Mouse (Mus musculus): ENCODE measurements around the gene Supt4a.
A peak's percentile ranks its signal among the peaks of the same experiment; 100 is the strongest.

The Supt4a gene

GRCm38 (mm10) chr11:87737175-87737740 is at the start of gene Supt4a:
Supt4a (plus strand) TSS chr11:87737552.
- DNase-seq: peak; percentile 97

- no peak for DNase-seq
Measured at GRCm38 (mm10) chr11:87688478-87689203, 48.7 kb upstream of the Supt4a start.

- peak; percentile 86 for DNase-seq
Measured at GRCm38 (mm10) chr11:87689402-87689808, 47.9 kb upstream of the Supt4a start.

DNA sequence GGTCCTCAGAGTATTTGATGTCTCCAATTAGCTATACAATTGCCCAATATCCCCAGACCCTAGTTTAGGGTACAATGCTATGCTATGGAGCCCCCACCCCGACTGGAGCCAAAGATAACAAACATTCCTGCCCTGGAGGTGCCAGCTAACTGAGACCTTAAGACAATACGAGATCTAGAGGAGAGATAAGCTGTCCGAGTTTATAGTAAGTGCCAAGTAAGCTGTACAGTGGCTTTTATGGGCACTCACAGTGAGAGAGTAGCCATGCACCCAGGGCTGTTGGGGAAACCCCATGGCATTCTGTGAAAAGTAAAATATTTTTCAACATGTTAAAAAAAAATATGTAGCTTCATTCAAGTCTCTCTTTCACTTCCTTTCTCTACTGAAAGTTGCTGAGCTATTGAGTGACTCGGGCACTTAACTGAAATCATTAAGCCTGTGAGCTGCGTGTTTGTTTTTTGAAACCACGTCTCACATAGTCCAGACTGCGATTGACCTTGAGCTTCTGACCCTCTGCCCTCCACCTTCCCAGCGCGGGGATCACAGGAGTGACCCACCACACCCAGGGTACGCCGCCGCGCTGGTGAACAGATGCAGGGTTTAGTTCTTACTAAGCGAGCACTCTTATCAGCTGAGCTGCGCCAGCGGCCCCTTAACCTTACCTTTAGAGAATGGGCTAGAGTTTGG is 47.2 kb upstream of the Supt4a start:
- no peak for DNase-seq

DNA sequence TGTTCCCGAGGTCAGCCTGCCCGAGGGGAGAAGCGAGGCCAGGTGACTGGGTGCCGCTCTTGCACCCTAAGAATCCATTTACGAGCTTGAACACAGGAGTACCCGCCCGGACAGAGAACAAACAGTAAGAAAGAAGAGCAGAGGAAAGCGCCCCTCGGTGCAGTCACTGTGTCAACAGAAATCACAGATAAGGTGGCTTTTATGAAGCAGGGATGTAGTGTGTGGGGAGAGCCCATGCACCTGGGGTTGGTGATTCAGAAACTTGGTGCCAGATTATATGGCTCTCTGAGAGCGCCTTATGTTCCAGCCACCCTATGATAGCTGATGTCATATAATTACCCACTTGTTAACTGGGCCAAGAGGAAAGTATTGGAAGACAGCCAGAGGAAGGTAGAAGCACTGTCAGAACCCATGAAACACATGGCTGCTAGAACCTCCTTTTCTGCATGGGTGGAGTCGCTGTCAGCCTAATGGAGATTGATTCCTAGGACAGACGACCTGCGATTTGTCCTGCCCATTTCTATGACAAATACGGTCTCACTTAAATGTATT is 40.1 kb upstream of the Supt4a start:
- no peak for DNase-seq

GRCm38 (mm10) chr11:87698126-87698525 is 39.2 kb upstream of the Supt4a start:
- DNase-seq: no peak

DNA sequence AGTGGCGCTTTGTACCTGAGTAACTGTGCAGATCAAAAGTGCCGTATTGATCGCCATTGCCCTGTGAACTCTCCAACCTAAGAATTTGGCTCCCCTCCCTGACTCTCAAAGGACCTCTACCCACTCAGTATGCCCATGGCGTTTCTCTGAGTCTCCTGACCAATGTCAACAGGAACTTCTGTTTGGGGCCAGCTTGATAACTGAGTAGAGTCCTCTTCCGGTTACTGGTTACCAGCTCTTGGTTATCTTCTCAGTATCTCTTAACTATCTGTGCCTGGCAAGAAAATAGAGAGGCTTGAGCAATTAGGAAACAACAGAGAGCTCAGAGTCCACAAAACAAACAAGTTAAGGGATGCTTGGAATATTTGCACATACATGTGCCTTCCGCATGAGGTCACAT is 36.2 kb upstream of the Supt4a start:
- DNase-seq: no peak

GRCm38 (mm10) chr11:87701877-87702620 is 35.3 kb upstream of the Supt4a start:
- no peak for DNase-seq

DNA sequence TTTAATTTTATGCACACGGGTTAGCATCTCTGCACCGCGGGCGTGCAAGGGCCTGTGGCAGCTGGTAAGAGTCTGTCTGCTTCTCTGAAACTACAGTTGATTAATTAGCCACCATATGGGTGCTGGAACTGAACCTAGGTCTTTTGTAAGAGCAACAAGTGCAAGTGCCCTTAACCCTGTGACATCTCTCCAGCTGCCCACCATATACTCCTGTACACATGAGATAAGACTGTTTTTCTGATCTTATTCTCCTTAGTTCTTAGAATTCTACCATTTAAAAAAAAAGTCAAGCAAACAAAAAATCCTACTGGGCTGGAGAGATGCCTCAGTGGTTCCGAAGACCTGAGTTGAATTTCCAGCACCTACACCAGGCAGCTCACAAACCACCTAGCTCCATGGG is 33.7 kb upstream of the Supt4a start:
- no peak for DNase-seq

DNA sequence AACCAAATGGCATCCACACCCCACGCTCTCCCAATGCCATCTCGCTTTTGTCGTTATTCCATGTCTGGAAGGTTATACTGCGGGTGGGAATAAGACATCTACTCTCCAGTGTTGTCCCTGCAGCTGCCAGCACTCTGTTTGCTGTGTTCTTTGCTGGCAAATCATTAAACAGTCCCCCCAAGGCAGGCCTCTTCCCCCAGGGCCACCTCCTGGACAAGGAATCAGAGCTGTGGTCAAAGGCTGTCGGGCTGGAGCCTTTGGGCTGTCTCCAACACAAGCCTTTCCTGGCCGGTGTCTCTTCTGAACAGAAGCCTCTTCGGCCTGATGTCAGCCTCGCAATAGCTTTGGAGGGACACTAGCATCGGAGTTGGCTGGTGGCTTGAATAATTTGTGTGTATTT is 33.1 kb upstream of the Supt4a start:
- DNase-seq: no peak

DNA sequence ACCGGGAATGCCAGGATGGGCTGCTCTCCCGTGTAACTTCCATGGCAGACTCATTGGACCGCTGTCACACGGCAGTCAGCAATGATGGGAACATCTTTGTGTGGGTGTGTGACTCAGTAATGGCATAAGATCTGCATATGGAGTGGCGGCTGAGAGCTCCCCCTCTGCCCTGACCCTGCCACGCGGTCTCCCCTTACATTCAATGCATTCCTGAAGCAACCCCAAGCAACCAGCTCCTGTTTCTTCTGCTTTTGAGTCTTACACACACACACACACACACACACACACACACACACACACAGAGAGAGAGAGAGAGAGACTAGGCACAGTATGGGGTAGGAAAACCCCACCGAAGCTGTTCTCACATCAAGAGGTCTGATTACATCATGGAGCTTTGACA is 29.8 kb upstream of the Supt4a start:
- no peak for DNase-seq

GRCm38 (mm10) chr11:87708979-87709378 is 28.4 kb upstream of the Supt4a start:
- DNase-seq: no peak

DNA sequence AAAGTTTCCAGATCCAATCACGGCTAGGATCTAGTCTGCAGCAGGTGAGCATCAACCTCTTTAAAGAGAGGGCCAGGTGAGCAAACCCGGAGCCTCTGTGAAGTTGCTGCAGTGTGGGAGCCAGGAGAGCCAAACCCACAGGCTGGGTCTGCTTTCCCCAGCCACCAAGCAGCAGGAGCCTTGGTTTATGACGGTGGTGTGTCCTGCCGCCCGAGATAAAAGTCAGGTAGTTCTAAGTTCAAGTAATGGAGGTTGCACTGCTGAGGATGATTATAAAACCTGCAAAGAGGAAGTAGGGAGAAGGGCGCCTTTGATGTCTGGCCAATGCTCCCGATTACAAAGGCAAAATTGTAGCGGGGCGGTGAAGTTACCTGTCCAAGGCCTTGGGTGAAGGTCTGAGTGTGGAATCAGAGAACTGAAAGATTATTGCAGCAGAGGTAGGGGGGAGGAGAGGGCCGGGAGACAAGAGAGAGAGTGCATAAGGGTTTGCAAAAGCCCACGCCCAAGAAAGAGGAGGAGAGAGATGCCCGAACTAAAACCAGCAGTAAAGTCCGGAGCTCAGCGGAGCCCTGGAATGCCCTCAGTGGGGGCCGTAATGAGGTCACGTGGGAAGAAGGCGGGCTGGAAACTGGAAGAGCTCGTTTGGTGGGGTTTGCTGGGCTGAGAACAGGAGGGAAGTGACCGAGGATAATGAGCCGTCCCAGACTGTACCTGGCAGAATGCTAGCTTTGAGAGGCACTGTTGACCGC is 27.7 kb upstream of the Supt4a start:
- DNase-seq: peak; percentile 82

- DNase-seq: no peak
Measured at GRCm38 (mm10) chr11:87710262-87710615, 27.1 kb upstream of the Supt4a start.

DNA sequence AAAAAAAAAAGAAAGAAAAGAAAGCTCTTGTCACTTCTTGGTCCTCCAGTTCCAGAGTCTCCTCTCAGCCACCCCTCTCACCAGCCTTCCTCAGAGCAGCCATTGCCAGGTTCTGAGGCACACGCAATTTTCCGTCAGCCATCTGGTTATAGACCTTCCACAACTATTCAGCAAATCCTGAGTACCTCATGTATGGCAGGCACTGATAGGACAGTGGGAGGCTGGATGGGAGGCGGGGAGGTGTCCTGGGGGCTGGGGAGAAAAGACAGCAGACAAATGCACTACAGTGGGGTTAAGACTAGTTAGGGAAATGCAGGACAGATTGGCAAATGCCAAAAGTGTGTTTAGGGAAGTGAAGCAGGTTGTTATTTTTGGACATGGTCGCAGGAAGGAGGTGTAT is 25.2 kb upstream of the Supt4a start:
- no peak for DNase-seq

DNA sequence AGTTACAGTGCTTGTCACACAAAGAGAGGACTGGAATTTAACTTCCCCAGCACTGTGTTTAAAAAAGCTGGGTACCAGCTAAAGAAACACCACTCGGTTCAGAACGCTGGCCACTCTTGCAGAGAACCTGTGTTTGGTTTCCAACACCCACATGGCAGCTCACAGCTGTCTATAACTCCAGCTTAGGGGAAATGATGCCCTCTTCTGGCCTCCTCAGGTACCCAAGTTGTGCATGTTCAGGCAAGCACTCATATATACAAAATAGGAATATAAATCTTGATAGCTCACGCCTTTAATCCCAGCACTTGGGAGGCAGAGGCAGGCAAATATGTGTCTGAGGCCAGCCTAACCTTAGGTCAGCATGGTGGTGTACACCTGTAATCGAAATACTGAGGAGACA is 21.4 kb upstream of the Supt4a start:
- no peak for DNase-seq

DNA sequence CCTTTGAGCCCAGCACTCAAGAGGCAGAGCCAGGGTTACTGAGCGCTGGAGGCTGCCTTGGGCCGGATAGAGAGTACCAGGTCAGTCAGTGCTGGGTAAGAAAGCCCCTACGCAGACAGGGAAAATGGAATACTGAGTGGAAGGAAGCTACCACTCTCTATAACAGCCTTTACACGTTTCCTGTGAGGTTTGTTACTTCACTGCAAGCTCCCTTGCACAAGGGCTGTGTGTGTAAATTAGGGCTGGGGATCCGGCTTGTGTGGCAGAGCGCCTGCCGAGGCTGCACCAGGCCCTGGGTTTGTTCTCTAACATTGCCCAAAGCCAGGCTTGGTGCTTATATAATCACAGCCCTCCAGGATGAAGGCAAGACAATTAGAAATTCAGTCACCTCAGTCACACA is 17.8 kb upstream of the Supt4a start:
- no peak for DNase-seq

GRCm38 (mm10) chr11:87720324-87720723 is 17.0 kb upstream of the Supt4a start:
- no peak for DNase-seq

GRCm38 (mm10) chr11:87720839-87721238 is 16.5 kb upstream of the Supt4a start:
- no peak for DNase-seq

DNA sequence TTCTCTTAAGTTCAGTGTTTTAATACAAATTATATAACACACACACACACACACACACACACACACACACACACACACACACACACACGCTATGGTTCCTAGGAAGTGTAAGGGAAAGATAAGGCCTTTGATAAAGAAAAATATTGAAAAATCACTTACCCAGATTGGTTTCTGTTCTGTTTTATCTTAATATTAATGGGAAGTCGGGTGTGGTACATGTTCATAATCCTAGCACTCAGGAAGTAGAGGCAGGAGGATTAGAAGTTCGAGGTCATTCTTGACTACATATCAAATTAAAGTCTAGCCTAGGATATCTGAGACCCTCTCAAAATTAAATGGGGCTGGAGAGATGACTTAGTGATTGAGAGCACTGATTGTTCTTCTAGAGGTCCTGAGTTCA is 15.2 kb upstream of the Supt4a start:
- no peak for DNase-seq

GRCm38 (mm10) chr11:87722891-87723290 is 14.5 kb upstream of the Supt4a start:
- DNase-seq: no peak

DNA sequence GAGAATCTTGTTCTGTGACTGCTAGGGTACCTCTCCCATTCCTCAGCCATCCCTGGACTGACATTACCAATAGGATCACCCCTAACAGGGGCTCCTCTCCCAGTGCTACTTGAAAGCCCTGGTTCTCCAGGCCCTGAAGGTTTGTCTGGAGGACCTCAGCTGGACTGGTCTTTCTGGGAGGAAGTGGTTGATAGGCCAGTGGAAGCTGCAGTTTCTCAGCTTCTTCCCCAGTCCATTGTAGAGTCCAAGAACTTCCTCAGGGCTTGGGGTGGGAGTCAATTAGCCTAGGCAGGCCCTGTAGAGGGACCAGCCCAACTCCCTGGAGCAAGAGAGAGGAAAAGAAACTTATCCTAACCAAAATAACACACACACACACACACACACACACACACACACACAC is 11.8 kb upstream of the Supt4a start:
- DNase-seq: no peak

Measured in lung, postnatal 10 days (tissue).